Mouse (Mus musculus) kidney, embryonic 16.5 days (tissue): ENCODE data around the gene Xlr5c. TPM values are rescaled to one million over a fixed set of nuclear protein-coding genes. Genes with fewer than 3 reads are reported as not detected.
"Not testable (repeated sequence)": the region's sequence is repeated elsewhere in the genome, so short reads cannot be mapped to it uniquely, and the experiment has no call there.

Experiments used
- ATAC-seq: fragments of 200-750 bp; cut with Nextera tagmentation; 2 replicates; pipeline ENCODE4 v1.8.0; 2017; ENCODE audit warnings: moderate TSS enrichment; ENCODE audit not compliant: low FRiP score, low TSS enrichment
- H3K27ac ChIP-seq: fragments of 300-500 bp; sonication (generic); 2 replicates; pipeline ENCODE4 v1.5.1; 2014; ENCODE audit warnings: low read length
- H3K27me3 ChIP-seq: fragments of 300-500 bp; sonication (generic); 2 replicates; pipeline ENCODE4 v1.6.1; 2014; ENCODE audit warnings: low read length, control low read depth, mixed read lengths; ENCODE audit not compliant: insufficient read depth
- H3K36me3 ChIP-seq: fragments of 300-500 bp; sonication (generic); 2 replicates; pipeline ENCODE4 v1.6.1; 2014; ENCODE audit warnings: low read length, control low read depth, mixed read lengths; ENCODE audit not compliant: insufficient read depth
- H3K4me1 ChIP-seq: fragments of 300-500 bp; sonication (generic); 2 replicates; pipeline ENCODE4 v1.6.1; 2014; ENCODE audit warnings: low read length, control low read depth, mixed read lengths; ENCODE audit not compliant: insufficient read depth
- H3K4me2 ChIP-seq: fragments of 300-500 bp; sonication (generic); replicated peaks from 2 replicates; pipeline ENCODE4 v1.6.1; 2014; ENCODE audit warnings: low read depth, low read length
- H3K4me3 ChIP-seq: fragments of 300-500 bp; sonication (generic); 2 replicates; pipeline ENCODE4 v1.5.1; 2014; ENCODE audit warnings: mild to moderate bottlenecking, low read length
- H3K9ac ChIP-seq: fragments of 300-500 bp; sonication (generic); replicated peaks from 2 replicates; pipeline ENCODE4 v1.6.1; 2014; ENCODE audit warnings: low read length
- H3K9me3 ChIP-seq: fragments of 300-500 bp; sonication (generic); 2 replicates; pipeline ENCODE4 v1.6.1; 2016; ENCODE audit warnings: low read length, control low read depth
- whole genome bisulfite sequencing: fragments of 180-500 bp; shearing (Covaris S2); extraction: QIAGEN DNeasy Blood & Tissue Kit; methylation state at CpG from one replicate; pipeline ENCODE4 v1.1.7; 2014; 5-methylcytosine and 5-hydroxymethylcytosine counted together
- polyA plus RNA-seq: library from polyadenylated mRNA; unstranded; fragments of >200 nt; fragmentation: Nextera tagmentation; extraction: Ambion mirVana; gene quantifications from 2 replicates; pipeline ENCODE4 v1.2.1, GENCODE M21; 2015

Gene Xlr5c
- polyA plus RNA-seq, 1 experiment from 2014 or later = not detected

- not testable (repeated sequence) for H3K27me3 ChIP-seq, H3K4me1 ChIP-seq, H3K27ac ChIP-seq, H3K4me2 ChIP-seq, H3K4me3 ChIP-seq, ATAC-seq, H3K9me3 ChIP-seq, H3K36me3 ChIP-seq, H3K9ac ChIP-seq
- WGBS = 87% methylated on average over 14 of the region's 14 CpGs
These were observed 27.5 kb downstream of the Xlr5c start, which contains the start of gene Xlr3c for GRCm38 (mm10) chrX:73265270-73265669. Xlr3c (minus strand) TSS chrX:73265390.

DNA sequence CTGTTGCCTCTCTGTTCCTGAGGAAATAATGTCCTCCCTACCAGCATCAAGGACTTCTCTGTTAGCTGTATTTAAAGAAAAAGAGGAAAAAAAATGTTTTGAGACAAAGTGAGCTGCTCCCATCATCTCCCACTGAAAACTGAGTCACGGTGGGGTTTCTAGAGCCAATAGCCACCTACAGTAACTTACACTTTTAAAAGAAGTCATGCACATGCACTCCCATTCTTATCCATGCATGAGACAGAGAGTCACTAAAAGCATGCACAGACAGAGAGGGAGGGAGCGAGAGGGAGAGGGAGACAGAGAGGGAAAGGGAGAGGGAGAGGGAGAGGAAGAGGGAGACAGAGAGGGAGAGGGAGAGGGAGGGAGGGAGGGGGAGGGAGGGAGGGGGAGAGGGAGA lies 30.3 kb downstream of the Xlr5c start:
- 88% methylated on average over 1 of the region's 2 CpGs for WGBS
- not testable (repeated sequence) for H3K4me1 ChIP-seq, H3K27ac ChIP-seq, H3K36me3 ChIP-seq, H3K4me3 ChIP-seq, H3K9ac ChIP-seq, ATAC-seq, H3K27me3 ChIP-seq, H3K9me3 ChIP-seq, H3K4me2 ChIP-seq

GRCm38 (mm10) chrX:73242821-73243325 lies 49.9 kb downstream of the Xlr5c start, which contains the start of gene Xlr4c:
Xlr4c (minus strand) TSS chrX:73243130.
- H3K27me3 ChIP-seq, H3K36me3 ChIP-seq, ATAC-seq, H3K4me2 ChIP-seq, H3K27ac ChIP-seq, H3K4me3 ChIP-seq, H3K9ac ChIP-seq, H3K4me1 ChIP-seq, H3K9me3 ChIP-seq: not testable (repeated sequence)
- WGBS = 90% methylated on average over 9 of the region's 14 CpGs

Other genes with a start within 250 kb of the Xlr5c start
- 0.04 and 0.10 TPM in 2 replicates for gene Pnma3, start 228.2 kb downstream of the Xlr5c start, polyA plus RNA-seq
- gene Xlr4a, start 210.5 kb downstream of the Xlr5c start, polyA plus RNA-seq = 0.54 and 0.98 TPM in 2 replicates
- gene Xlr3a, start 195.9 kb downstream of the Xlr5c start, polyA plus RNA-seq = 2.3 and 3.6 TPM in 2 replicates
- gene Gm14685, start 175.9 kb downstream of the Xlr5c start, polyA plus RNA-seq = not detected in 2 replicates
- gene Xlr5b, start 144.2 kb downstream of the Xlr5c start, polyA plus RNA-seq = not detected in 2 replicates
- not detected in 2 replicates for gene DXBay18, start 143.5 kb downstream of the Xlr5c start, polyA plus RNA-seq
- gene Spin2d, start 116.0 kb downstream of the Xlr5c start, polyA plus RNA-seq = not detected in 2 replicates
- gene Xlr3b, start 100.8 kb downstream of the Xlr5c start, polyA plus RNA-seq = 11.8 and 14.0 TPM in 2 replicates
- gene Xlr4b, start 78.6 kb downstream of the Xlr5c start, polyA plus RNA-seq = 0.51 and 1.1 TPM in 2 replicates
- gene F8a, start 64.7 kb downstream of the Xlr5c start, polyA plus RNA-seq = 10.6 and 10.7 TPM in 2 replicates
- gene Xlr4c, start 49.8 kb downstream of the Xlr5c start, polyA plus RNA-seq = not detected in 2 replicates
- not detected in 2 replicates for gene Xlr3c, start 27.6 kb downstream of the Xlr5c start, polyA plus RNA-seq
- not detected in 2 replicates for gene Xlr5a, start within 50 bp of the Xlr5c start, polyA plus RNA-seq
- not detected in 2 replicates for gene Gm45015, start 43.9 kb upstream of the Xlr5c start, polyA plus RNA-seq
- 13.8 and 14.7 TPM in 2 replicates for gene Zfp275, start 49.6 kb upstream of the Xlr5c start, polyA plus RNA-seq
- gene Gm18336, start 105.8 kb upstream of the Xlr5c start, polyA plus RNA-seq = not detected in 2 replicates
- 0.10 TPM in 1 of 2 replicates, not detected in the other for gene Zfp92, start 118.1 kb upstream of the Xlr5c start, polyA plus RNA-seq
- not detected in 2 replicates for gene Trex2, start 142.4 kb upstream of the Xlr5c start, polyA plus RNA-seq
- 64.2 and 70.0 TPM in 2 replicates for gene Haus7, start 166.1 kb upstream of the Xlr5c start, polyA plus RNA-seq
- gene Bgn, start 190.6 kb upstream of the Xlr5c start, polyA plus RNA-seq = 98.7 and 109 TPM in 2 replicates
- gene Atp2b3, start 210.1 kb upstream of the Xlr5c start, polyA plus RNA-seq = 0.19 TPM in 2 replicates